Mouse (Mus musculus) thymus, adult 2 months (tissue): Measurements from ENCODE around the gene Arpc2. TPM values are rescaled to one million over a fixed set of nuclear protein-coding genes. Genes with fewer than 3 reads are reported as not detected.

Source experiments
- DNase-seq: peaks from one replicate; pipeline ENCODE4 v3.0.0; 2021
- H3K27ac ChIP-seq: fragments of 200-500 bp; 2 replicates; pipeline ENCODE4 v1.5.1; 2012; ENCODE audit warnings: low read length, control low read depth; ENCODE audit not compliant: control insufficient read depth, insufficient read depth
- H3K27me3 ChIP-seq: fragments of 200-500 bp; 2 replicates; pipeline ENCODE4 v1.6.1; 2012; ENCODE audit warnings: mild to moderate bottlenecking, low read length, moderate library complexity, mixed read lengths; ENCODE audit not compliant: control insufficient read depth, insufficient read depth
- H3K36me3 ChIP-seq: fragments of 200-500 bp; 2 replicates; pipeline ENCODE4 v1.6.1; 2012; ENCODE audit warnings: mild to moderate bottlenecking, low read length, moderate library complexity; ENCODE audit not compliant: control insufficient read depth, insufficient read depth
- H3K4me1 ChIP-seq: fragments of 200-500 bp; replicated peaks from 2 replicates; pipeline ENCODE4 v1.6.1; 2012; ENCODE audit warnings: low read length; ENCODE audit not compliant: control insufficient read depth, insufficient read depth
- H3K4me3 ChIP-seq: fragments of 200-500 bp; 2 replicates; pipeline ENCODE4 v1.5.1; 2012; ENCODE audit warnings: mild to moderate bottlenecking, low read length, control low read depth, moderate library complexity; ENCODE audit not compliant: control insufficient read depth, insufficient read depth
- CTCF ChIP-seq: fragments of 200-500 bp; IDR thresholded peaks from 2 replicates; pipeline ENCODE4 v1.5.1; 2012; ENCODE audit warnings: mild to moderate bottlenecking, control low read depth, low read length, moderate library complexity, borderline replicate concordance; ENCODE audit not compliant: control insufficient read depth, poor library complexity, insufficient read depth; ENCODE audit errors: extremely low read depth
- POLR2A ChIP-seq: fragments of 200-500 bp; IDR thresholded peaks from 2 replicates; pipeline ENCODE4 v1.6.1; 2012; ENCODE audit warnings: mild to moderate bottlenecking, low read length, control low read depth, moderate library complexity; ENCODE audit not compliant: control insufficient read depth, poor library complexity, insufficient read depth; ENCODE audit errors: extremely low read depth
- WGBS: fragments of 180-500 bp; shearing (Covaris S2); methylation state at CpG from one replicate; pipeline ENCODE4 v1.1.7; 2018; 5-methylcytosine and 5-hydroxymethylcytosine counted together
- polyA plus RNA-seq: library from polyadenylated mRNA; depleted of rRNA; stranded (reverse); fragments of >200 nt; gene quantifications from 2 replicates; pipeline ENCODE4 v1.2.3, GENCODE M21; 2012

Arpc2 gene
- polyA plus RNA-seq, 1 experiment, result 263 TPM

GRCm38 (mm10) chr1:74288327-74288726 lies 52.4 kb downstream of the Arpc2 start:
- 94% methylated on average over 4 of the region's 4 CpGs for WGBS
- DNase-seq, result no peak
- Histone ChIP-seq H3K36me3 (no peaks in the 10 kb centered on the region), H3K4me3 (no peak overlapping the region), H3K4me1 (peaks cover 9% of the 10 kb centered on the region), H3K27ac (no peak overlapping the region), H3K27me3 (no peaks in the 10 kb centered on the region)
- no peak for TF ChIP-seq CTCF
- TF ChIP-seq POLR2A, result no peak

DNA sequence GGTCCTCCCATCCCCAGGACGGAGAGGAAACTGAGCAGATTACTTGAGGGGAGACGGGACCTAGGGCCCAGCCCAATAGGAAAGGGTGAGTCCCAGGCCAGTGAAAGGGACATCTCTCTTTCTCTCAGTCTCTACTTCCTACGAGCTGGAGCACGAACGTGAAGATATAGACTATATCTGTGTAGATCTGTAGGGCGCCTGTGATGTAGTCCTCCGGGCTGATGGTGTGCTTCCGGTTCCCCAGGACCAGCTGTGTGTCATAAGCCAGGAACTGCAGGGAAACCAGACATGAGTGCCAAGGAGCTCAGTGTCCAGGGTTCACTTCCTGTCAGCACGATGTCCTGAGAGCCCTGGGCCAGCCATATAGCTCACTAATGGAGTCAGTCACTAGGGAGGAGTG lies 53.4 kb downstream of the Arpc2 start:
- TF ChIP-seq POLR2A (no peak), CTCF (no peak)
- Histone ChIP-seq H3K4me3 (no peak overlapping the region), H3K36me3 (no peaks in the 10 kb centered on the region), H3K4me1 (peaks cover 4% of the 10 kb centered on the region), H3K27ac (no peak overlapping the region), H3K27me3 (no peaks in the 10 kb centered on the region)
- DNase-seq, result no peak
- 91% methylated on average over 9 of the region's 9 CpGs for WGBS

GRCm38 (mm10) chr1:74289740-74290139 lies 53.9 kb downstream of the Arpc2 start:
- H3K36me3 ChIP-seq, result no peaks in the 10 kb centered on the region

DNA sequence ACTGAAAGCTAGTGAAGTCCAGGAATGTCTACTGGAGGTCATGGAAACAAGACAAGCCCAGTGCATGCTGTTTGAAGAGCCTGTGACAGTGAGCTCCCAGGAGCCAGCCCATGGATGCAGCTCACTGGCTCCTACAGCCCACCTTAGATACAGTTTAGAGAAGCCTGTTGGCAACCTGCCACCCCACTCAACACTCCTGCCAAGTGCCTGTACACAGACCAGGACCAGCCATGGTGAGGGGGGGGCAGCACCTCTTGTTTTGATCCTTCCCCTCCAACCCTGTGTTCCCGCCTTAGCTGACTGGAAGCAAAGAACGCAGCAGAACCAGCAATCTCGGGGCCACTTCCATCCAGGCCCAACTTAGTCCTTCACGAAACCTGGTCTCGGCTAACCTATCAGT lies 54.3 kb downstream of the Arpc2 start:
- no peak for TF ChIP-seq POLR2A
- H3K36me3 ChIP-seq, result no peaks in the 10 kb centered on the region
- peaks cover 4% of the 10 kb centered on the region for H3K4me1 ChIP-seq
- no peak overlapping the region for H3K27ac ChIP-seq
- no peaks in the 10 kb centered on the region for H3K27me3 ChIP-seq
- no peak for DNase-seq
- 95% methylated on average over 5 of the region's 5 CpGs for WGBS
- H3K4me3 ChIP-seq, result no peak overlapping the region

More at GRCm38 (mm10) chr1:74289740-74290139, 53.9 kb downstream of the Arpc2 start:
- Histone ChIP-seq H3K27me3 (no peaks in the 10 kb centered on the region), H3K4me3 (no peak overlapping the region), H3K4me1 (peaks cover 4% of the 10 kb centered on the region), H3K27ac (no peak overlapping the region)
- WGBS, result 93% methylated on average over 2 of the region's 2 CpGs
- no peak for DNase-seq
- no peak for TF ChIP-seq CTCF
- TF ChIP-seq POLR2A, result no peak

DNA sequence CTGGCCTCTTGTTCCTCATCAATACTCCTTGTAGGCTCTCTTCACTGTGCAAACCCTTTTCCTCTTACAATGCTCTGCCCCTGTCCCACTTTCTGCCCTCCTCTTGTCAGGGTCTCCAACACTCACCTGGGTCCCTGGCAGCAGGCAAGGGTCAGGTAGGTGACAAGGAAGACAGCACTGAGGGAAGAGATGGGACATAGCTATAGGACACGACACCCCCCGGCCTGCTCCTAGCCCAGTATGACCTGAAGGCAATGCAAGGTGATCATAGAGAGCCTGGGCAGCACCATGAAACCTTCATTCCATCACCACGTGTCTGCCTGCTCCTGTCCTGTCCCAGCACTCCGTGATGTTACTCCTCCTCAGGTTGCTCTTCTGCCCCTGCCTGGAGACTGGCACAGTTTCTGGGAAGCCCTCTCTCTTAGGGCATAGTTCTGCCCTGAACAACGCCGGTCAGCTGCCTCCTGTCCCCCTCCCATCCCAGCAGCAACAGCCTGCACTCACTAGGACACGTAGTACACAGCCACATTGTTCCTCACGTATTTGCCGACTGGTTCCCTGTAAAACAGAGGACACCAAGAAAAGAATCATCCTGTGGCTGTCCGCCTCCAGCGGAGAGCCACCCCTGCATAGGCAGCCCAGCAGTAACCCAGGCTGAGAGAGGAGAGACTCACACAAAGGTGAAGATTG lies 56.6 kb downstream of the Arpc2 start:
- H3K27me3 ChIP-seq, result no peaks in the 10 kb centered on the region
- H3K36me3 ChIP-seq, result no peaks in the 10 kb centered on the region
- H3K4me1 ChIP-seq, result 0 out of 2 replicates have a peak, but pooled peaks cover 4% of the 10 kb centered on the region
- TF ChIP-seq POLR2A, result no peak
- TF ChIP-seq CTCF, result no peak
- H3K4me3 ChIP-seq, result no peak overlapping the region
- no peak overlapping the region for H3K27ac ChIP-seq
- WGBS, result 96% methylated on average over 11 of the region's 11 CpGs
- DNase-seq, result no peak

GRCm38 (mm10) chr1:74293306-74293960 lies 57.5 kb downstream of the Arpc2 start:
- no peak for DNase-seq
- Histone ChIP-seq H3K27me3 (no peaks in the 10 kb centered on the region), H3K36me3 (no peaks in the 10 kb centered on the region), H3K4me3 (no peak overlapping the region), H3K27ac (no peak overlapping the region), H3K4me1 (0 out of 2 replicates have a peak, but pooled peaks cover 4% of the 10 kb centered on the region)
- WGBS, result 94% methylated on average over 8 of the region's 8 CpGs
- TF ChIP-seq CTCF, result no peak
- no peak for TF ChIP-seq POLR2A
